Mouse (Mus musculus): ENCODE measurements around the gene Kif27. TPM values are rescaled to one million over a fixed set of nuclear protein-coding genes. Genes with fewer than 3 reads are reported as not detected.
"Not testable (repeated sequence)": the region's sequence is repeated elsewhere in the genome, so short reads cannot be mapped to it uniquely, and the experiment has no call there.

Gene Kif27
- total RNA-seq (2022): 1 to 10 TPM in 3 of 4 experiments, under 1 TPM in 1; 0.55 to 3.4 (median 2.0) TPM

DNA sequence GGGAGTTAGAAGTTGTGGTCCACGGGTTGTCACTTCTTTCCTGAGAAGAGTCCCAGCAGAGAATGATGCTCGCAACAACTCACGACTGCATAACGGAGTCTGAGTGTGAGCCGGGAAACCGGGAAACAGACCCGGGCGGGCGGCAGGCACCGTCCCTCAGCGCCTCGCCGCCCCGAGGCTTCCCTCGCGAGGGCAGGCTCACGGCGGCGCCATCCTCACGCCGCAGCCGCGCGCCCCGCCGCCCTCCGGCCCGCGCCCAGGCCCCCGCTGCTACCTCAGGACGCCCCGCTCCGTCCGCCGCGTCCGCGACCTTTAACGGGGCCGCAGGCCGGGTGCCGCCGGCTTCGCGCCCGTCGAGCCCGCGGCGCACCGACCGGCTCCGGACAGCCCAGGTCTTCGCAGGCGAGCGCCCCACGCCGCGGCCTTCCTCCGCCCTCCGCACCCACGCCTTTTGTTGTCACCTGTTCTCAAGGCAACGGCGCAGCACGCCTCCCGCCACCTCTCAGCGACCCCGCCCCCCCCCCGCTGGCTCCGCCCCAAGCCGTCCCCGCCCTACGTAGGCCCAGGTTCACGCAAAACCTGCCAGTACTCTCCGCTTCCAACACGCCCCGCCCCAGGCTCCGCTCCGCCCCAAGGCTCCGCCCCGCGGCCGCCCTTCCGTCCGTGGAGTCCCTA, at the start of gene Kif27:
Kif27 (minus strand) TSS at position 494 of the 675 bp plus-strand sequence.
- DNase-seq: peak; percentile 70

DNA sequence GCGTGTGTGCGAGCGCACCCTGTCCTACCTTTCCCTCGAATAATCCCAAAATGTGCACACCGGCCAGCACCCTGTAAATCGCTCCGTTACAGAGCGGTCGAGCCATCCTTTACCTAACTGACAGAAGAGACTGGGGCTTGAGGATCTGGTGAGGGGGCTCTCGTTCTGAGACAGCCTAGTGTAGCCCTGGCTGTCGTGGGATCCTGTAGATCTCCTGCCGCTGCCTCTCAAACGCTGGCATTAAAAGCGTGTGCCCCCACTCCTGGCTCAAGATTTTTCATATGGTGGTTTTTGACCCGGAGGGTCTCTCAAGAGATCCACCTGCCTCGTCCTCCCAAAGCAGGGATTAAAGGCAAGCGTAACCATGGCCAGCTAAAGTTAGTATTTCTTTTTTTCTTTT, 44.3 kb upstream of the Kif27 start, which contains the start of gene Hnrnpk:
Hnrnpk (minus strand) TSS at position 101 of the 400 bp plus-strand sequence.
- DNase-seq: not testable (repeated sequence)

DNA sequence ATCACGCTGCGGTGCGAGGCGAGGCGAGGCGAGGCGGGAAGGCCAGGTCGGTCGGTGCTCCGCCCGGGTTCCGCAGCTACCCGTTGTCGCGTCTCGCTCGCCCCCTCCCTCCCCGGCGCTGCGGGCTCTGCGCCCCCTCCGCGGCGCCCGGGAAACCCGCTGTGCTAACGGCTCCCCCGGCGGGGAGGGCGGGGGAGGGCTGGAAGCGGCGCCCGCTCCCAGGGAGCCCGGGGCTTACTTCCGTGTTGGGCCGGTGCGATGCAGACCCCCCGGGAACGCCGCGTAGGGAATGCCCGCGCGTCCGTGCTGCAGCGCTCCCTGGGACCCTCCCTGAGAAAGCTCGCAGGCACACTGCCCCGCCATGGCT, 43.8 kb upstream of the Kif27 start:
- DNase-seq: no peak

DNA sequence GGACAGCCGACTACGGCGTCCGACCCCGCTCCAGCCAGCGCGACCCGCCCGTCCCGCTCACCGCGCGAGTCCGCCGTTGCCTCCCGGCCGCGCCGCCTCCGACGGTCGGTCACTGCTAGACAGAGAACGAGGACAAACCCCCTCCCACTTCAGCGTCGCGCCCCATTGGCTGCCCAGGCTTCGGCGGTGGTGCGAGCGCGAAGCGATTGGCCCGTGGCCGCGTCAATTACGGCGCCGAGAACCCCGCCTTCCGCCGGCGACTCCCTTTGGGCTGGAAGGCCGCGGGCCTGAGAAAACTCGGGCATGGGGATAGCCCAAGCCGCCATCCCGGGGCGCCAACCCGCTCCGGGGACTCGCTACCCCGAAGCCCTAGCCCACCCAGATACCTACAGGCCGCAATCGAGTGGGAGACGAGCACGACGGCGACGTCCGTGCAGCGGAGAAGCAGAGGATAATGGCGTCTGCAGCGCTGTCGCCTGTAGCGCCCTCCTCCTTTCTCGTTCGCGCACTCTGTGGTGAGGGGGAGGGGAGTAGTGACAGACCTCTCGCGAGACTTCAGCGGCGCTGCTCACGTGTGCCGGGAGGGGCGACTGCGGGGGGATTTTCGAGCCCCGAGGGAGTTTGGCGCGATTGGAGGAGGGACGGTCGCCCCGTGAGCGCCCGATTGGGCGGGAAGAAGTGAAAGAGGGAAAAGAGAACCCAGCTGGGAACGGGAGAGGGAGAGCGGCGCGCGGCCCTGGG, 43.3 kb upstream of the Kif27 start, which contains the start of gene Rmi1:
Rmi1 (plus strand) TSS at position 246 of the 741 bp plus-strand sequence.
- DNase-seq: peak; percentile 95

DNA sequence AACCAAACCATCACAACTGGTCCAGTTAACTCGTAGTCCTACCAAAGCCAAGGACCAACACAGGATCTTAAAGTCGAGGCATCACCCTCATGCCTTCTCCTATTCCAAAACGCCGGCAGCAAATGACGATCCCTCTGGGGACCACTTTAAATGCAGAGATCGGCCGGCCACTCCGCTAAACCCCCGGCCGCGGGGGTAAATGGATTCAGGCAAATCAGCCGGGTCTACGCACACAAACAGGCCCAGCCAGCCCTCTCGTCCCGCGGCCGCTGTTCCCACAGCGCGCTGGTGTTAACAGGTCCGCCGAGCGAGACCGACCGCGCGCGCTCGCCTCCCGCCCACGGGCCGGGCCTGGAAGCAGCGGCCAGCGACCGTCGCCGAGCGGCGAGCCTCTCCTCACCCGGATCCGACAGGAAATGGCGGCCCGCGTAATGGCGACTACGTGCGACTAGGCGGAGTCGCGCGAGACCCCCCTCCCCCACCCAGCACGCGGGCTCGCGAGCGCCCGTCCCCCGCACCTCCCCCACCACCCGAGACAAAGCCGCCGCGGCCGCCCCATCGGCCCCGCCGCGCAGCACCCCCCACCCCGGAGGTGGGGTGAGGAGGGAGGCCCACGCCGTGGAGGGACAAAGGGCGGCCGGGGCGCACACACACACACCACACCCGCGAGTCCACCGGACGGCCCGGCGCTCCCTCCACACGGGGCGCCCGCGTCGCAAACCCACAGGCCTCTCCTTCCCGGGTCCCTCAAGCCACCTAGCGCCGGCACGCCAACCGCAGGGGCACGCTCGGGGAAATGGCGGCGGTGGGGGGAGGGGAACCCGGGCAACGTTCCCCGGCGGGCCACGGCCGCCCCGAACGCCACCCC, 42.4 kb upstream of the Kif27 start:
- DNase-seq: peak; percentile 57

DNA sequence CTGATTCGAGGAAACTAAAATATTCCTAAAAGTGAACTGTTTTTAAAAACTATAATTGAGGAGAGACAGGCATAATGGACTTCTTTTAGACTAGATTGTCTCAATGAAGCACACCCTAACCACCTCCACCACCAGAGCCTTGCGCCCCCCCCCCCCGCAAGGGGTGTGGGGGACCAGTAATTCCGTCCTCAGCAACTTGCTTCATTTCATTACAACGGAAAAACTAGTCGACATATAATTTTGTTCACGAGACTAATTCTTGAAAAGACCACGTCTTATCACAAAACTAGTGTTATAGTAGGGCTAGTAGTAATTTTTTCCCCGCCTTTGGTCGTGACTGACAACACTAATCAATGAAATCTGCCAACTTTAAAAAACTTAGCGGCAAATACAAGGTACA, 41.7 kb upstream of the Kif27 start:
- DNase-seq: no peak

DNA sequence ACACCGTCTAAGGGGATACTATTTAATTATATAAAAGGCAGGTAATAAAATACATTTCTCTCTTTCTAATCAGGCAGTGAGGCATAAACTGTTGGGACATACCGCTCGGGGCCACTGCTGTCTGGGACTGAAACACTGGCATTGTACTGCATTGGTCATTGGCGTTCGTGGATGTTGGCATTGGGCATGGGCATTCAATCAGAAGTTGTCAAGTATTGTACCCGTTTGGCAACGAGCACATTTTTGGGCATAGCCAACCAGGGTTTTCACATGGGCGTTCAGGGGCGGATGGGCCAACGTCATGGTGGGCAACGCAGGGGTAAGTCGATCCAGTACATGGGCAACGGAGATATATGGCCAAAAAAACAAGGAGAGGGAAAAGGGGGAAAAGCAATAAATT, 38.7 kb upstream of the Kif27 start:
- no peak for DNase-seq

DNA sequence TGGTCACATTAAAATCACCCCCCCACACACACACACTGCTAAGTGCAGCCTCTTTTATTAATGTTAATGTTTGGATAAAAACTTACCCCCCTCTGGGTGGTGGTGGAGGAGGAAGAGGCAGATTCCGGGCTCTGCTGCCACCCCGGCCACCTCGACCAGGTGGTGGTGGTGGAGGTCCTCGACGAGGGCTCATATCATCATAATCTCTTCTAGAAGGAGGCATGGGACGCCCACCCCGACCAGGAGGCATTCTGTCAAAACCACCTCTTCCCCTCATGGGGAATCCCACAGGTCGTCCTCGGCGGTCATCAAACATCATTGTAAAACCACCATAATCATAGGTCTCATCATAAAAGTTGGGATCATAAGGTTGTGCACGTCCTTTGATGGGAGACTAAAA, 35.5 kb upstream of the Kif27 start:
- DNase-seq: not testable (repeated sequence)

DNA sequence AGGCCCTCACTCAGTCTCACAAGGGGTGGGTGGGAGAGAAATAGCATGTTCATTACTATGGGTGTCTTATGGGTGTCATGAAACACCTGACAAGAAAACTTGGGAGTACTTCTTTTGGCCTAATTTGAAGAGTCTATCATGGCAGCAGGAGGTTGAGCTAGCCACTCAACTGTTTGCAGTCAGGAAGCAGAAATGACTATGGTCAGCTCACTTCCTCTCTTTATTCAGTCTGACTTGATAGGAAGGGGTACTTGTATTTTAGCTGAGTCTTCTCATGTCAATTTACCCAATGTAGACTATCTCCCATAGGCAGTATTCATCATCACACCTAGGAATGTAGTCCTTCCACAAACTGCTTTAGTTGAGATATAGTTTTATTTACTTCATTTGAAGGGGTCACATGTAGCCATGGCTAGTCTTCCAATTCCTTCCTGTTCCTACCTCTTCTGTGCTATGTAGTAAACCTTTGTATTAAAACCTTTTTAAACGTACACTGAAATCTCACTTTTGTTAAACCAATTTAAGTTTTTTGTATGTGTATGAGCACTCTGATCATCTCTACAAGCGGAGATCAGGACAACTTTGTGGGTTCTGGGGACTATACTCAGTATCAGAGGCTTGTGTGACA, 30.5 kb upstream of the Kif27 start:
- no peak for DNase-seq

DNA sequence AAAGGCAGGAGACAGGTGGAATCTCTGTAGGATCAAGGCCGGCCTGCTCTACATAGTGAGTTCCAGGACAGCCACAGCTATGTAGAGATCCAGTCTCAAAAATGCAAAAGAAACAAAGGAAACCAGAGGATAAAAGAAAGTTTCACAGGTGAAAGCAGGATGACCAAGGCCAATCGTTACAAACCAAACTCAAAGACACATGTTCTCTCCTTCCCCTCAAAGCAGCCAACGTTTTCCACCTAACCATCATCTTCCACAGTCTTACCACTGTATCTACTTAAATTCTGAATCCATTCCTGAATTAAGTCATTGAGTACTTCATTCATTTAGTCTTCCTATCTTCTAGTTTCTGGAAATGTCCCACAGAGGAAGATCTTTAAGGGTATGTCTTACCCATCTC, 29.5 kb upstream of the Kif27 start:
- no peak for DNase-seq

DNA sequence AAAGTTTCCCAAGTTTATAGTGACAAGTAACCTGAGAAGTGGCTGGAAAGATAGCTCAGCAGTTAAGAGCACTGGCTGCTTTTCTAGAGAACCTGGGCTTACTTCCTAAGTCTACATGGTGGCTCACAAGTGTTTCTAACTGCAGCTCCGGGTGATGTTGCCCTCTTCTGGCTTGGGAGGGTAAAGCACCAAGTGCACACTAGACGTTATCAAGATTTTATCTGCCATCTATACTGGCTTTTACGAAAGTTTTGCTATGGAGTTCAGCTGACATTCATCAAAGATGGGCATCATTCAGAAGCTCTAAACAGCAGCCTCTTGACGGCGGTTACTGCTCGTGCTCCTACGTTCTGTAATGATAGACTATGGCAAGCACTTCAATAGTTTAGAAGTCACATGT, 29.0 kb upstream of the Kif27 start:
- peak; percentile 55 for DNase-seq

DNA sequence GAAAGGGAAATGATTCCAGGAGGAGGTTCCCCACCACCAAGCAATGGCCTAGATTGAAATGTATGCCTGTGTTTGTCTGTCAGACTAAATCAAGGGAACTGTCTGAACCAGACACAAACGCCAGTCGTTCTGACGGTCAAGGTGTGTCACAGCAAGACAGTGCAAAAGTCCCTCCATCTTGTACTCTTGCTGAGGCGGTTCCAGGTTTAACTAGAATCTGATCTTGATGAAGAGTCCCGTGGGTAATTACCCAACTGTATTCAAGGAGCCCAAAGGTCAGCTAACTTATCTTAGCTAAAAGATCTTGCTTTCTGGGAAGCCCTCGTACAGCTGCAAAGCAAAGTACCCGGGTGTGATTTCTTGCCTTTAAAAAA, 26.6 kb upstream of the Kif27 start:
- DNase-seq: no peak

DNA sequence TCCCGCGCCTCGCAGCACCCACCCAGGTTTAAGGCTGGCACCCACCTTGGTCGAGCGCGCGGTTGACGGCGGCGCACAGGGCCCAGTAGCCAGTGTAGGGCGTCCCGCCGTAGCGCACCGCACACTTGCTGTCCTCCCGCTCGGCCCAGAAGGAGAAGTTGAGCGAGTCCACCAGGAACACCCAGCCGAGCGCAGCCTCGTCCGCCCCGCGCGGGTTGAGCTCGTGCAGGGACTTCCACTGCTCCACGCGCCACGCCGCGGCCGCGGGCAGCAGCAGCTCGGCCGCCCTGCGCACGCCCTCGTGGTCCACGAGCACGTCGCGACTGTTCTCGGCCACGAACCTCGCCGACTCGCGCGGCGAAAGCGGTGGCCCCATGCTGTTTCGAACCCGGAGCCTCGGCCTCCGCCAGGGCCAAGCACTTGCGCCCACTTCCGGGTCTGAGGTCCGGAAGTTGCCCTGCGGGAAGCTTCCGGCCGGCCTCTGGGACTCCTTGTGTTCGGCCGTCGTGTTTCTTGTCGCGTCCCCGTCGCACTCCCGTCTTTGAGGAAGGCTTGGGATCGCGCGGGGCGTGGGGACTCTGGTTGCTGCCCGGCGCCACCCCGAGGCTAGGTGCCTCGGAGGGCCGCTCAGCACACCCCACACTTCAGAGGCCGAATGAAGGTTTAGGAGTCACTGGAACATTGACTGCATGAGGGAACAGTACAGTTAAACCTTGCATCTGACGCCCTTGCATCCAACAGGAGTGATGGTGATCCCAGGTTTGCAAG, 26.0 kb upstream of the Kif27 start, which contains the start of gene 2210016F16Rik:
2210016F16Rik (minus strand) TSS at position 447 of the 768 bp plus-strand sequence.
- peak; percentile 50 for DNase-seq

DNA sequence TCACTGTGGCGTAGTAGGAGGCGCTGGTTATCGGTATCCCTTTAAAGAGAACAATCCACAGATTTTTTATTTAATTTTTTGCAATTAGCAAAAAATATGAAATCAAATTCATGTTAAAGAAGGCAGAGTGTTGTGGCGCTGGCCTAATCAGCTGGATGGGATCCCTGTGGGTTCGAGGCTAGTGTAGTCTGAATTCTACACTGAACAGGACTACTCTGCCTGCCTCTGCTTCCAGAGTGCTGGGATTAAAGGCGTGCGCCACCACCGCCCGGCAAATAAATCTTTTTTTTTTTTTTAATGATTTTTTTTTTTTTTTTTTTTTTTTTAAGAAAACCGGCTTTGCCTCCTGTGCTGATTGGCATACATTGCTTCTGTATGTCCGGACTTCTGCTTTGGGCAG, 25.4 kb upstream of the Kif27 start:
- no peak for DNase-seq

DNA sequence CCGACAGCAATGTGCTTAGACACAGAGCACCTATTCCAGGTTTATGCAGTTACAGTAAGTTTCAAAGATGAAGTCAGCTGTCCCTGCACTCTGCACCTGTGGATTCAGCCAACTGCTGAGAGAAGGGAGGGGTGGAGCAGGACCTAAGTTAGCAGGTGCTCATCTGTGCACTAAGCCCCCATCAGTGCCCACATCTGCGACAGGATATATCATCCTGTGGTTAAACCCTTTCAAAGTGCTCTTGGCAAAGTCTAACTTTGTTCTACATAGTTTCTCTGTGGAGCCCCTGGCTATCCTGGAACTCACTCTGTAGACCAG, 14.2 kb upstream of the Kif27 start:
- DNase-seq: no peak

DNA sequence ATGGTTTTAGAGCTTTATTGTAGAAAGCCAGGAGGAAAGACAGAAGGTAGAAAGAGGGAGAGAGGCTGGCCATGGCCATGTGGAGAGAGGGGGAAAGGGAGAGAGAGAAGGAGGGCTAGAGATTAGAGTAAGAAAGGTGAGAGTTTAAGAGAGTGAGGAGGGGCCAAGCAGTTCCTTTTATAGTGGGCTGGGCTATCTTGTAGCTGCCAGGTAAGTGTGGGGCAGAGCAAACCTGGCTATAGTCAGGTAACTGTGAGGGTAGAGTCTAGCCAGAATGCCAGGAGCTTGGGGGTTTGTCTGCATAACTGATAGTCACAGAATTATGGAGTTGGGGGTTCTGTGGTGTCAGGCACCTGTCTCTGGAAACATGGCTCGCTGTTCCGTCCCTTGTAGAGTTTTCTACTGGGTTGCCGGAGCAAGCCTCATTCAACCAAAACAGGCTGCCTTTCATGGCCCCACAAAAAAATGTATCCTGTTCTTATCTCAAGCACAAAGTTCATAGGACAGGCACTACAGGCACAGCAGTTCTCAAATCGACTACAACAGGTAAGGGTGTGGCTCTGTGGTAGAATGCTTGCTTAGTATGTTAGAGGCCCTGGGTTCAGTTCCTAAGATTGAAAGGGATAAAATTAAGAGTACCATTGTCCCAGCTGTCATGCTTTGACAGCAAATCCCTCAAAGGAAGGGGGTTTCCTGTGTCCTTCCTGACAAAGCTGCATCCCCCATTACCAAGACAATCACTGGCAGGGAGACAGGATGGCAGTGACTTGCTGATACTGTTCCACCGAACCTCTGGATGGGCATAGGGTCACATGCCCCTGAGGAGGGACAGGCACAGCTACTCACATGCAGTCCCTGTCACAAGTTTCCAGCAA, 13.6 kb upstream of the Kif27 start:
- DNase-seq: no peak

DNA sequence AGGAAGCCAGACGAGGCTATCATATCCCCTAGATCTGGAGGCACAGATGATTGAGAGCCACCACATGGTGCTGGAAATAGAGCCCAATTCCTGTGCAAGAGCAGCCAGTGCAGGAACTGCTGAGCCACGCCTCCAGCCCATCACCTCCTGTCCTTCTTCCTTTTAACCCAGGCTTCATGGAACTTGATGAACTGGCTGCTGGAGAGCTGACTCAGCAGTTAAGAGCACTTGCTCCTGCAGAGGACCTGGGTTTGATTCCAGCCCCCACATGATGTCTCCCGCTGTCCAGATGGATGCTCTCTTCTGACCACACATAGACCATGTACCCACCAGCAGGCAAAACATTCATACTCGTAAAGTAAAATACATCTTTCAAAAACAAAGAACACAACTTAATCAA, 9.9 kb upstream of the Kif27 start:
- DNase-seq: no peak

DNA sequence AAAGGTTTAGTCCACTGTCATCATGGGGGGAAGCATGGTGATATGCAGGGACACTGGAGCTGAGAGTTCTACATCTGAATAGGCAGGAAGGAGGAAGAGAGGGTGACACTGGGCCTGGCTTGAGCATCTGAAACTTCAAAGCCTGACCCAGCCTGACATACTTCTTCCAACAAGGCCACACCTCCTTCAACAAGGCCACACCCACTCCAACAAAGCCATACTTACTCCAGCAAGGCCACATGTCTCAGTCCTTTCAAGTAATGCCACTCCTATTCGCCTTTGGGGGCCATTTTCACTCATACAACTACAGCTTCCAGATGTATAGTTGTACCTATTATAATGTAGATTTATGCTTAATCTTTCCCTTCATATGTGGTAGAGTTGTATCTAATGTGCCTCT, 8.7 kb upstream of the Kif27 start:
- no peak for DNase-seq

DNA sequence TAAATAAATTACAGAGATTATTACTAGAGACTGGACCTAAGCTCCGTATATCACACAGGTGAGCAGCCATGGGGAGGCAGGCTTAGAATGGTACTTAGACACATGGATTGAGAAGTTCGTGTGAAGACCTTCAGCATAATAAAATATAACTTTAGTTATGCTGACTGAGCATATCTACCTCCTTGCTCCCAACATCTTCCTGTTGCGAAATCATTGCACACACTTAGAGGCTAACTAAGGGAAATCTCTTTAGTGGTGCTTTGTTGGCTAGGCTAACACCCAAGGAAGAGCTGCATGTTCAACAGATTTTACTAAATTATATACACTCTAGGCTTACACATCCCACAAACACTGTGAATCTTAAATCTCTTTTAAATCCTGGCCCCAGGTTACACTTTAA, 7.5 kb upstream of the Kif27 start:
- DNase-seq: no peak

DNA sequence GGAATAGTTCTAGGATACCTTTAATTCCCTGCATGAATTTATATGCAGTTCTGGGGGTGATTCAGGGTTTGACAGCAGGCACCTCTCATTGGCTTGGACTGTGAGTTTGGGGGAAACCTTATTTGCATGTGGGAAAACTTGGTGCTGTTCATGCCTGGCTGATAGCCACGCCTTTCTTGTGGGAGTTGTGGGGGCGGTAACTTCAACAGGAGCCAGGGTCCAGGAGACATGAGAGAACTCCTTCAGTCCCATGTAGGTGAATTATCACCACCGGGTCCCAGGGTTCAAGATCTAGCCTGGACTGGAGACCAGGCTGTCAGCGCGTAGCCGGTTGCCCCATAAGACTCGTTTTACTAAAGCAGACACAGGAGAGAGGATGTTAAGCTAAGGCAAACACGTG, 6.3 kb upstream of the Kif27 start:
- not testable (repeated sequence) for DNase-seq

Data from adrenal gland, adult 8-10 months (tissue).